Mouse (Mus musculus) embryonic facial prominence, embryonic 15.5 days (tissue): ENCODE measurements at regions not wholly inside any gene's neighbourhood (a gene's known extent, or its start where the extent isn't known, plus 50 kb on each side); places are given as distances from the start of the nearest gene placed in this dataset.

Experiments used
- ATAC-seq: fragments of 200-750 bp; cut with Nextera tagmentation; 2 replicates; pipeline ENCODE4 v1.8.0; 2017; ENCODE audit warnings: low read depth, moderate TSS enrichment; ENCODE audit not compliant: insufficient number of reproducible peaks, low FRiP score, low TSS enrichment
- H3K27ac ChIP-seq: fragments of 300-500 bp; sonication (generic); replicated peaks from 2 replicates; pipeline ENCODE4 v1.5.1; 2015; ENCODE audit warnings: mild to moderate bottlenecking, inconsistent platforms
- H3K27me3 ChIP-seq: fragments of 300-500 bp; sonication (generic); 2 replicates; pipeline ENCODE4 v1.6.1; 2015; ENCODE audit warnings: inconsistent platforms
- H3K36me3 ChIP-seq: fragments of 300-500 bp; sonication (generic); 2 replicates; pipeline ENCODE4 v1.6.1; 2015; ENCODE audit warnings: mild to moderate bottlenecking, inconsistent platforms
- H3K4me1 ChIP-seq: fragments of 300-500 bp; sonication (generic); 2 replicates; pipeline ENCODE4 v1.6.1; 2015; ENCODE audit warnings: inconsistent platforms
- H3K4me2 ChIP-seq: fragments of 300-500 bp; sonication (generic); replicated peaks from 2 replicates; pipeline ENCODE4 v1.6.1; 2015; ENCODE audit warnings: mild to moderate bottlenecking, inconsistent platforms
- H3K4me3 ChIP-seq: fragments of 300-500 bp; sonication (generic); replicated peaks from 2 replicates; pipeline ENCODE4 v1.5.1; 2015; ENCODE audit warnings: mild to moderate bottlenecking, inconsistent platforms
- H3K9ac ChIP-seq: fragments of 300-500 bp; sonication (generic); 2 replicates; pipeline ENCODE4 v1.6.1; 2015; ENCODE audit warnings: inconsistent platforms
- H3K9me3 ChIP-seq: fragments of 300-500 bp; sonication (generic); replicated peaks from 2 replicates; pipeline ENCODE4 v1.6.1; 2016; ENCODE audit warnings: inconsistent platforms
- WGBS: fragments of 180-500 bp; shearing (Covaris S2); methylation state at CpG from one replicate; pipeline ENCODE4 v1.1.7; 2015; 5-methylcytosine and 5-hydroxymethylcytosine counted together

DNA sequence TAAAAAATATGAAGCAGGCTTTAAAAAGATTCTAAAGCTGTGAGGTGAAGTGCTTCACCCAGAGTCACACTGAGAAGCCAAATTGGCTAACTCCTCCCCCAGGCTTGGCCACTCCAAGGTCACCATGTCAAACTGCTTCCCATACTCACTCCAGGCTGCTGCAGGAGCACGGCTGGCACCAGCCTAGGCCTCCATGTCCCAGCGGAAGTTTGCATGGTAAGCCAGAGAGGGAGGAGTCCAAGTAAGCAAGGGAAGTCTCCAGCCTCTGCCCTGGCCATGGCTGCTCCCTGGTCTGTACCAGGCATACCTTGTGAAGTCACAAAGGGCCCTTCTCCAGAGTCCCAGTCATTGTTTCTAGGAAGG is 105.8 kb upstream of the Stx18 start:
- no peak overlapping the region for H3K4me3 ChIP-seq
- peaks cover 10% of the 10 kb centered on the region for H3K4me1 ChIP-seq
- H3K4me2 ChIP-seq, result no peak overlapping the region
- H3K27me3 ChIP-seq, result 0 out of 2 replicates have a peak, but pooled peaks cover 4% of the 10 kb centered on the region
- WGBS, result 62% methylated on average over 2 of the region's 2 CpGs
- H3K9me3 ChIP-seq, result no peaks in the 10 kb centered on the region
- ATAC-seq, result no peak
- H3K9ac ChIP-seq, result no peak overlapping the region
- no peak overlapping the region for H3K27ac ChIP-seq
- H3K36me3 ChIP-seq, result no peaks in the 10 kb centered on the region

DNA sequence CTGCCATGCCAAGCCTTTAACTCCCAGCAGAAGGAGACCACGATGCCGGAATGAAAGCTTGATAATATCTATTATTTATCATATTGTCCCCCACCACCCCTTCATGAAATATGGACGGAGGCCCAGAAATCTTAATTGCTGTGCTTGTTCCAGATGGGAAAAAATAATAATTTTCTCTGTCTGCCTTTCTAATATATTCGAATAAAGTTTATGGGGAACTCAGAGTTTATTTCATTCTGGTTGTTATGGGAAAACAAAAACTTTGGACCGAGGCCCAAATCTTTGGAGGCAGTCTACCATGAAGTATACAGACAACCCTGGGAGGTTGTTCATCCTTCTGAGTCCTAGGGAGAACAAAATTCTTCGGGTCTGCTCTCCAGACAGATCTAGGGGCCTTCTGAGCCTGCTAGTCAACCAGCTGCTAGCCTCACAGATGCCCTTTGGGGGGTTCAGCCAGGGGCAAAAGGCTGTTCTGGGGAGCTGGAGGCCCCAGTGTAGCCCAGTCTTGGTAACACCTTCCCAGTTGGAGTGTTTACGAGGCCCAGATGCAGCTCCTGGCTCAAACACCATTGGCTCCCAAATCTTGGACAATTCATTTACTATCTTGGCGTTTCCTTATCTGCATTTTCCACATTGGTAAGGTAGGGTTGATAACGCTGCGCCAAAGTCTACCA is 106.3 kb upstream of the Stx18 start:
- Histone ChIP-seq H3K9me3 (no peaks in the 10 kb centered on the region), H3K27ac (peak overlapping the region; percentile 45; the same call in 1 of the 2 replicates), H3K4me3 (no peak overlapping the region), H3K4me1 (peaks cover 7% of the 10 kb centered on the region), H3K27me3 (0 out of 2 replicates have a peak, but pooled peaks cover 4% of the 10 kb centered on the region), H3K4me2 (no peak overlapping the region), H3K36me3 (no peaks in the 10 kb centered on the region), H3K9ac (no peak overlapping the region)
- no peak for ATAC-seq
- WGBS, result 61% methylated on average over 10 of the region's 10 CpGs

DNA sequence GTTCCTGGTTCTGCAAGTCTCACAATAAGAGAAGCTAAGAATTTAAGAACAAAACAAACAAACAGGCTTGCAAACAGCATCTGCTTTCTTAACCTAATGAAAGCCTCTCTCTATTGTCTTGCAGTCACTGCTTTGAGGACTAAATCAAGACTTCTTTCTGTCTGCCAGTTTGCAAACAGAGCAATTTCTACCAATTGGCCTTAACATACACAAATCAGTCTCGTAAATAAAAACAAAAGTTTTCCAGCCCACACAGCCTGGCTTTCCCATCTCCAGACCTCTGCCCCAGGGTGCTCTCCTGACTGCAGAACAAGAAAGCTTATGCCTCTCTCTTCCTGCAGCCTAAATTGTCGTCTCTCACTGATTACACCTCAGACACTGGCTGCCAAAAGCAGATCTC is 96.1 kb upstream of the Msx1 start:
- H3K4me3 ChIP-seq, result no peak overlapping the region
- peaks cover 21% of the 10 kb centered on the region for H3K27me3 ChIP-seq
- WGBS, result 15% methylated on average over 2 of the region's 2 CpGs
- H3K36me3 ChIP-seq, result no peaks in the 10 kb centered on the region
- H3K4me1 ChIP-seq, result peaks cover 18% of the 10 kb centered on the region
- no peak overlapping the region for H3K9ac ChIP-seq
- no peak overlapping the region for H3K4me2 ChIP-seq
- H3K9me3 ChIP-seq, result no peaks in the 10 kb centered on the region
- ATAC-seq, result no peak
- H3K27ac ChIP-seq, result peak overlapping the region; percentile 2; the same call in 1 of the 2 replicates

DNA sequence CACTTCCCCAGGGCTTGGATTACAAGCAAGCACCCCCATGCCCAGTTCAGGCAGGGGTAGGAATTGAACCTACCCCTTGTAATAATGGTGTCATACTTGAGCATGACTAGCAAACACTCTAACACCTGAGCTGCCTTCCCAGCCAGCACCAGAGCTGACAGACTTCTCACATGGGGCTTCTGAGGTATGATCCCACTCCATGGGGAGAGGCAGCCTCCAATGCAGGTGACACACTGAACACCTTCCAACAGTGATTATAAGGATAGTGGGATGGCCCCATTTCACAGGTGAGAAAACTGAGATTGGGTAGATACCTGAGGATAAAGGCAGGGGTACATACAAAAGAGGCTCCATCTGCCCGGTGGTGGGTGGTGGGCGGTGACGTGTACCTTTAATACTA is 94.7 kb upstream of the Msx1 start:
- H3K27me3 ChIP-seq, result peaks cover 21% of the 10 kb centered on the region
- no peak for ATAC-seq
- no peak overlapping the region for H3K27ac ChIP-seq
- H3K36me3 ChIP-seq, result no peaks in the 10 kb centered on the region
- H3K4me2 ChIP-seq, result no peak overlapping the region
- WGBS, result 74% methylated on average over 3 of the region's 3 CpGs
- H3K4me1 ChIP-seq, result peaks cover 18% of the 10 kb centered on the region
- H3K4me3 ChIP-seq, result no peak overlapping the region
- no peaks in the 10 kb centered on the region for H3K9me3 ChIP-seq
- no peak overlapping the region for H3K9ac ChIP-seq

DNA sequence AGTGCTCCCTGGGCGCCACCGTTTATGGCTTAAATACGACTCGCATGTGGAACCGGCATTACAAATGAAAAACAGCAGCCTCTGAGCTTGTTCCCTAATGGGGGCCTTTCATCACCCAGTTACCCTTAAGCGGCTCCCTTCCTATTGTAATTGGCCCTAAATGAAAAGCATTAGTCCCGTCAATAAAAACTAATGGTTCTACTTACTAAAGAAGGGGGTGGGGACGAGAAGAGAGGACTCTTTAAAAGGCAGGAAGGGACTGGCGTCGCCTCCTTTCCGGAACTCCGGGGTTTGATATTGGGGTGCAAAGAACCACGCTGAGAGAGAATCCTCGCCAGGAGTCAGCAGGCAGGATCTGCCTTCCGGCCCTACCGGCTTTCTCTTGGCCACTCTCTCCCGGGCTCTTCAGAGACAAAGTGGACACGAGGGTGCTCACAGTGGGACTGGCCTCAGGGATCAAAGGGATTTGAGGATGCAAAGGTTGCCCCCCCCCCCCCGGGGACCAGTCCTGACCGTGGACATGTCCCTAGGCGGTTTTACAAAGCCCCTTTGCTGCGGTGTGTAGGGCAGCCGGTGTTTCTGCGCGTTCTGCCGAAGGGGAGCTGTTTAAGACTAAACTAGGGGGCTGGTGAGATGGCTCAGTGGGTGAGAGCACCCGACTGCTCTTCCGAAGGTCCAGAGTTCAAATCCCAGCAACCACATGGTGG is 93.8 kb upstream of the Msx1 start:
- ATAC-seq, result no peak
- Histone ChIP-seq H3K27me3 (peaks cover 21% of the 10 kb centered on the region), H3K4me2 (peak overlapping the region; percentile 43), H3K4me1 (peaks cover 18% of the 10 kb centered on the region), H3K4me3 (peak overlapping the region; percentile 16; the same call in 1 of the 2 replicates), H3K9ac (no peak overlapping the region), H3K36me3 (no peaks in the 10 kb centered on the region), H3K27ac (no peak overlapping the region), H3K9me3 (no peaks in the 10 kb centered on the region)
- WGBS, result 5% methylated on average over 28 of the region's 28 CpGs

DNA sequence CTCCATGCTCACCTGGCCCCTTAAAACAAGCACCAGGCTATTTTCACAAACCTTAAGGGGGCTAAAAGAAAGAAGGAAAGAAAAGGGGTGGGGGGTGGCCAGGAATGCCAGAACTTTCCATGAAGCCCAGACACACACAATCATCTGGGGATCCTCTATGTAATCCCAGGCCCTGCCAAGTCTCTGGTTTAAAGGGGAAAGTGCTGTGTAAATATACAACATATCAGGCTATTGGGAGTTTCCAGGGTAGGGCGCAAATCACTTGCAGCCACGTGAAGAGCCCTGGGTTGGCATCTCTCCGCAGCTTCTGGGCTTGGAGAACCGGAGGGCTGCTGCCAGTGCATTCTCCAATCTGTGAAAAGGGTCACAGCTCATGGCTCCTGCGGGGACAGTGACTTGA is 92.8 kb upstream of the Msx1 start:
- Histone ChIP-seq H3K4me3 (no peak overlapping the region), H3K27me3 (peaks cover 21% of the 10 kb centered on the region), H3K27ac (no peak overlapping the region), H3K9ac (no peak overlapping the region), H3K9me3 (no peaks in the 10 kb centered on the region), H3K36me3 (no peaks in the 10 kb centered on the region), H3K4me2 (no peak overlapping the region), H3K4me1 (peaks cover 18% of the 10 kb centered on the region)
- WGBS, result 14% methylated on average over 5 of the region's 5 CpGs
- ATAC-seq, result no peak

DNA sequence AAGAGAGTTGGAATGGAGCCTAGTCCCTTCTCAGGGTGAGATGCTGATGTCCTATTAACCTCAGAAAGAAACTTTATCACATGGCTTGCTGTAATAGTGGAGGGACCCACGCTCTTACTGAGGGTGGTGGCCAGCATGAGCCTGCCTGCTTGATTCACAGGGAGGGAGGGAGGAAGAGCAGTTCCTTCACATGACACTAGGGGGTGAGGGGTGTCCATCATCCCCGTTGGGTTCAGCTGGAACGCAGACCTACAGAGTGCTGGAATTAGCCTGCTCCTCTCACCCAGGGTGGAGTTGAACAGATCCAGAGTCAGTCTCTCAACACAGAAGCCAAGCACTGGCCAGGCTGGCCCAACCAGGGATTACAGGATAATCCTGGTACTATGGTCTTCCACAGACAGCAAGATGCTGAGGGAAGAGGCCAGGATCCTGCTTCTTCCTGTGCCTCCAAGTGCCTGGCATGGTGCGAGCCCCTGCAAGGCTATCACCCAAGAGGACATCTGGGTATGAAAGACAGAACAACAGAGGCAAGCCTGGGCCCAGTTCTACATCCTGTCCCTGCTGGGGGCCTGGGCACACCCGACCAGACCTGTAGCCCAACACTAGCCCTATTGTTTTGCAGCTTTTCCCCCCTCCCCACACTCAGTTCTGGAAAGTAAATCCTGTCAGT is 80.4 kb upstream of the Msx1 start:
- Histone ChIP-seq H3K4me1 (peaks cover 22% of the 10 kb centered on the region), H3K27ac (no peak overlapping the region), H3K36me3 (no peaks in the 10 kb centered on the region), H3K27me3 (peaks cover 32% of the 10 kb centered on the region), H3K9me3 (no peaks in the 10 kb centered on the region; the same call in 1 of the 2 replicates), H3K9ac (no peak overlapping the region), H3K4me2 (no peak overlapping the region), H3K4me3 (no peak overlapping the region)
- WGBS, result 44% methylated on average over 5 of the region's 5 CpGs
- ATAC-seq, result no peak

DNA sequence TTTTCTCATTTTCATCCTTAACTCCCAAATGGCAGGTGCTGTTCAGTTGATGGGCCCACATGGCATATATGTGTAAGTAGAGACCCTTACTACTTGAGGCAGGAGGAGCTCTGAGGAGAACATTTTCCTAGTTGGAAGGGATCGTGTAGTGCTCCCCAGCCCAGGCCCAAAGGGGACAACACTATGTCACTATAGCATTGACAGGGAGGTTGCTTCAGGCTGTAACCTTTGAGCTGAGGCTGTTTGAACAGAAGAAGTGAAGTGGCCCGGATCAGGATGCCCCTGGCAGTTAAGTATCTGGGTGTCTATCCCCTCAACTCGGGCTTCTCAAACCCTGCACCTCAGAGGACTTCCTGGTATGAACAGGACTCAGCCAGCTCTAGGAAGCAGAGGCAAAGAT is 79.5 kb upstream of the Msx1 start:
- Histone ChIP-seq H3K27ac (no peak overlapping the region), H3K4me1 (peaks cover 22% of the 10 kb centered on the region), H3K4me2 (no peak overlapping the region), H3K27me3 (peaks cover 40% of the 10 kb centered on the region), H3K36me3 (no peaks in the 10 kb centered on the region), H3K9ac (no peak overlapping the region), H3K4me3 (no peak overlapping the region), H3K9me3 (no peaks in the 10 kb centered on the region)
- 68% methylated on average over 3 of the region's 3 CpGs for WGBS
- no peak for ATAC-seq

DNA sequence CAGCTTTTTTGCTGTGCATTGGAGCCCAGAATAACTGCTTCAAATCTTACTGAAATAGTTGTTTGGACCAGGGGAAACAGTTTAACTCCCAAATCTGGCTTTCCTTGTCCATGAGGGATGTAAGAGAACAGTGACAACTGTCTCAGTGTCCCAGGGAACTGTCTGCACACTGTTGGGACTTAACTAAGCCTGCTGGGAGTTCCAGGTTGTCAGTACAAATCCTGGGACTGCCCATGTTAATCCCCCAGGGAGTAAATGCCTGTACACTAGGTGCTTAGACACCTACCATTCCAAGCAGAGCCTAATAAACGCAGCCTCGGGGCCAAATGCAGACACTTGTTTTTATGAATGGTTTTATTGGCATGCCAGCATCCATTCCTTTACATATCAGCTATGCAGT is 78.4 kb upstream of the Msx1 start:
- H3K9me3 ChIP-seq, result no peaks in the 10 kb centered on the region
- H3K4me3 ChIP-seq, result no peak overlapping the region
- no peak overlapping the region for H3K4me2 ChIP-seq
- 43% methylated on average over 2 of the region's 2 CpGs for WGBS
- ATAC-seq, result no peak
- H3K36me3 ChIP-seq, result no peaks in the 10 kb centered on the region
- no peak overlapping the region for H3K9ac ChIP-seq
- 0 out of 2 replicates have a peak overlapping the region, but pooled peaks have one; percentile 34 for H3K27ac ChIP-seq
- peaks cover 29% of the 10 kb centered on the region for H3K4me1 ChIP-seq
- peaks cover 40% of the 10 kb centered on the region for H3K27me3 ChIP-seq

DNA sequence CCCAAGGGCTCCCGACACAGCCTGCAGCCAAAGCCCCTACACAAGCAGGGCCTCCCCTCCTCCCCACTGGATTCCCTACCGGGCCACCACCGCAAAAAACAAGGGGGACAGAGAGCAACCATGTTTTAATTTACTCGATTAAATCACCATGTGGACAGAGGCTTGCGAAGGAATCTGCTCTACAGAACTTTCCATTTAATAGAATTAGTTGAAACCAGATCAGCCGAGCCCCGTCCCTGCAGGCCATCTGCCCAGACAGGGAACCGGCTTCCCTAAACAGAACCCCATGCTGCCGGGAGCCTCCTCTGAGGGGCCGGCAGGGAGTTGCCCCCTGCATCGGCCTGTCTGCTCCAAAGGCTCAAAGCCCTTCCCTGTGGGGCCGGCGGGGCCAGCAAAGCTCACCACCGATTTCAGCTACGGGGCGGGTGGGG is 77.5 kb upstream of the Msx1 start:
- ATAC-seq, result peak; percentile 55; the same call in 1 of the 2 replicates
- Histone ChIP-seq H3K9me3 (no peaks in the 10 kb centered on the region), H3K9ac (no peak overlapping the region), H3K4me3 (peak overlapping the region; percentile 19), H3K27me3 (peaks cover 41% of the 10 kb centered on the region), H3K27ac (no peak overlapping the region), H3K36me3 (no peaks in the 10 kb centered on the region), H3K4me1 (peaks cover 38% of the 10 kb centered on the region), H3K4me2 (peak overlapping the region; percentile 52)
- WGBS, result 2% methylated on average over 16 of the region's 16 CpGs

DNA sequence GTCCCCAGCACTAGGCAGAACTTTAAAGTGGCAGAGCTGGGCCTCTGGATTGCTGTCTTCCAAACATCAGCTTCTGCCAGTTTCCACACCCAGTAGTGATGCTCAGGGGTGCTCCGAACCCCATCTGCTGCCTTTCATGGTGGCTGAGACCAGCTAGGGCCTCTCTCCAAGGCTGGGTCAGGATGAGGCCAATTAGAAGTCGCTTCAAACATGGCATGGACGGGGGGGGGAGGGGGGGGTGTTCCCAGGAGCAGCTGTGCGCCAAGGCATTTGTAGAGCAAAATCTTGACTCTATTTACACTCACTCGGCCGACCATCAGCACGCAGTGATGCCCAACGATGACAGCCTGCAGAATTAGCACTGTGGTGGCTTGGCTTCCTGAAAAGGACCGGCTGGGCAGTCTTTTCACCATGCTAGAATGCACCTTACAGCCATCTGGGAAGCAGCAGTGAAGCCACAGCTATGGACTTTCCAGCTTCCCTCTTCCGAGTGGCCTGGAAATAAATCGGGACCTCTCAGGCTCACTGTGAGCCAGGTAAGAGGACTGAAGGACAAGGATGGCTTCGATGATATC is 73.7 kb upstream of the Msx1 start:
- Histone ChIP-seq H3K36me3 (no peaks in the 10 kb centered on the region), H3K27me3 (peaks cover 60% of the 10 kb centered on the region), H3K27ac (no peak overlapping the region), H3K9me3 (no peaks in the 10 kb centered on the region), H3K4me2 (no peak overlapping the region), H3K4me3 (no peak overlapping the region), H3K4me1 (peaks cover 62% of the 10 kb centered on the region), H3K9ac (no peak overlapping the region)
- WGBS, result 53% methylated on average over 12 of the region's 12 CpGs
- ATAC-seq, result 0 out of 2 replicates have a peak, but pooled peaks have one; percentile 48
